8 mouse cellular contexts compared by ENCODE assay signal in the genomic region with DNA sequence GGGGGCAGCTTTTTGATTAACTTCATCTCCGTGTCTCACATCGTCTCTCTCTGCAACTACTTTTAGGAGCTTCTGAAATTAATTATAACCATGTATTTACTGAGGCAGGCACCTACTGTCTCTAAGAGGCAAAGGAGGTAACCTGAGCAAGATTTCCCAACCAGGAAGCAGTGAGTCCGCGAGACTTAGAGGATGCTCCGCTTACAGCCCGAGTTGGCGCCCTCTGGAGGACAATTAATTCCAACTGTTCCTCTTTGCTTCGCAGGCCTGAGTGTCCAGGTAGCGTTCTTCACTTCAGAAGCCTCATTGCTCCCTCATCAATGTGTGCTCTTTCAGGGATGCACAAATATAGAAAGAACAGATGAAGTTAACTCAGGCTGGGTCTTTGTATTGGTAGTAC.
DNase-seq lines count a peak whose midpoint lies in the region; ATAC-seq and TF ChIP-seq lines count a peak whose summit lies in the region.

No protein-coding gene starts in this region.

- 18% methylated on average over 9 of the region's 9 CpGs for WGBS in heart, embryonic 12.5 days
- WGBS in forebrain, embryonic 12.5 days, result 10% methylated on average over 9 of the region's 9 CpGs
- WGBS in midbrain, embryonic 14.5 days, result 13% methylated on average over 9 of the region's 9 CpGs
- WGBS in stomach, postnatal 0 days, result 22% methylated on average over 9 of the region's 9 CpGs

- no peaks in the 10 kb centered on the region for H3K27me3 ChIP-seq in heart, embryonic 12.5 days (replicated peaks)
- no peaks in the 10 kb centered on the region for H3K27me3 ChIP-seq in forebrain, embryonic 12.5 days
- no peaks in the 10 kb centered on the region for H3K27me3 ChIP-seq in midbrain, embryonic 14.5 days (ENCODE audit: control insufficient read depth, insufficient read depth, low read length)
- H3K27me3 ChIP-seq in stomach, postnatal 0 days (ENCODE audit: control insufficient read depth, insufficient read depth, low read length), result no peaks in the 10 kb centered on the region

- H3K4me1 ChIP-seq in heart, embryonic 12.5 days (replicated peaks), result peaks cover 36% of the 10 kb centered on the region
- no peaks in the 10 kb centered on the region for H3K4me1 ChIP-seq in forebrain, embryonic 12.5 days
- no peaks in the 10 kb centered on the region for H3K4me1 ChIP-seq in midbrain, embryonic 14.5 days (ENCODE audit: control insufficient read depth, insufficient read depth, low read length)
- H3K4me1 ChIP-seq in stomach, postnatal 0 days (replicated peaks; ENCODE audit: control insufficient read depth, insufficient read depth), result no peaks in the 10 kb centered on the region

- peak; percentile 91 for DNase-seq in heart, adult 11 months
- DNase-seq in brain, adult 2 months (ENCODE audit: low read depth, low spot score), result peak; percentile 87
- peak; percentile 26 for DNase-seq in induced T-regulatory cell, adult 2 months (ENCODE audit: low read depth)
- DNase-seq in left cerebral cortex, postnatal 36 days (ENCODE audit: low spot score in 2 of 2), result peak; percentile 34 to 41
- DNase-seq in midbrain, embryonic 14.5 days, result peak; percentile 87
- DNase-seq in stomach, postnatal 0 days (ENCODE audit: low spot score), result peak; percentile 52

- peak; percentile 82 for TF ChIP-seq CTCF in stomach, postnatal 0 days (IDR thresholded peaks at IDR 0.05; ENCODE audit: low read depth)

- intact Hi-C loops in left cerebral cortex, postnatal 36 days (cut with DNase I), result loop anchor here (5.0 kb wide), 1 partner anchor 202 kb away; no protein-coding TSS in a partner anchor

- H3K4me3 ChIP-seq in heart, embryonic 12.5 days, result no peak overlapping the region
- no peak overlapping the region for H3K4me3 ChIP-seq in forebrain, embryonic 12.5 days (replicated peaks)
- H3K4me3 ChIP-seq in midbrain, embryonic 14.5 days (replicated peaks; ENCODE audit: low read depth, low read length), result no peak overlapping the region
- H3K4me3 ChIP-seq in stomach, postnatal 0 days (ENCODE audit: low read depth, low read length), result no peak overlapping the region

- H3K36me3 ChIP-seq in heart, embryonic 12.5 days, result no peaks in the 10 kb centered on the region
- H3K36me3 ChIP-seq in forebrain, embryonic 12.5 days (replicated peaks), result no peaks in the 10 kb centered on the region
- no peaks in the 10 kb centered on the region for H3K36me3 ChIP-seq in midbrain, embryonic 14.5 days (ENCODE audit: control insufficient read depth, insufficient read depth, low read length)
- no peaks in the 10 kb centered on the region for H3K36me3 ChIP-seq in stomach, postnatal 0 days (ENCODE audit: control insufficient read depth, insufficient read depth, low read length)

- no peaks in the 10 kb centered on the region for H3K9me3 ChIP-seq in heart, embryonic 12.5 days (replicated peaks)
- no peaks in the 10 kb centered on the region for H3K9me3 ChIP-seq in forebrain, embryonic 12.5 days
- no peaks in the 10 kb centered on the region for H3K9me3 ChIP-seq in midbrain, embryonic 14.5 days (ENCODE audit: control insufficient read depth, low read length)
- H3K9me3 ChIP-seq in stomach, postnatal 0 days (ENCODE audit: control insufficient read depth, low read length), result no peaks in the 10 kb centered on the region

- no peak for TF ChIP-seq EP300 in stomach, postnatal 0 days (optimal IDR thresholded peaks at IDR 0.05)

- no peak overlapping the region for H3K4me2 ChIP-seq in heart, embryonic 12.5 days
- 0 out of 2 replicates have a peak overlapping the region, but pooled peaks have one; percentile 10 for H3K4me2 ChIP-seq in forebrain, embryonic 12.5 days
- no peak overlapping the region for H3K4me2 ChIP-seq in midbrain, embryonic 14.5 days (ENCODE audit: low read length)
- H3K4me2 ChIP-seq in stomach, postnatal 0 days (replicated peaks; ENCODE audit: low read depth), result no peak overlapping the region

- H3K9ac ChIP-seq in heart, embryonic 12.5 days, result no peak overlapping the region
- H3K9ac ChIP-seq in forebrain, embryonic 12.5 days, result no peak overlapping the region
- no peak overlapping the region for H3K9ac ChIP-seq in midbrain, embryonic 14.5 days (replicated peaks; ENCODE audit: low read length)
- no peak overlapping the region for H3K9ac ChIP-seq in stomach, postnatal 0 days (ENCODE audit: low read length)

- H3K27ac ChIP-seq in heart, embryonic 12.5 days (ENCODE audit: poor library complexity, severe bottlenecking), result no peak overlapping the region
- no peak overlapping the region for H3K27ac ChIP-seq in forebrain, embryonic 12.5 days
- H3K27ac ChIP-seq in midbrain, embryonic 14.5 days (replicated peaks; ENCODE audit: low read depth, low read length), result no peak overlapping the region
- H3K27ac ChIP-seq in stomach, postnatal 0 days (replicated peaks), result no peak overlapping the region

- no peak for ATAC-seq in heart, embryonic 12.5 days (ENCODE audit: insufficient number of reproducible peaks, low FRiP score)
- ATAC-seq in forebrain, embryonic 12.5 days (ENCODE audit: low FRiP score), result no peak
- no peak for ATAC-seq in midbrain, embryonic 14.5 days (ENCODE audit: low FRiP score, low TSS enrichment)
- ATAC-seq in stomach, postnatal 0 days (ENCODE audit: low FRiP score, low TSS enrichment), result no peak

Comparison
In these comparisons a context has a peak if more than half of its experiments do, and no peak if none do; other contexts are left out.
1. DNase-seq: peak in every context shown above with its lines; median percentile 91 in heart, adult 11 months; 87 in brain, adult 2 months; 87 in midbrain, embryonic 14.5 days; 52 in stomach, postnatal 0 days; 38 in left cerebral cortex, postnatal 36 days; 26 in induced T-regulatory cell, adult 2 months.